Mouse (Mus musculus) limb, embryonic 14.5 days (tissue): ENCODE data around the gene Plekha3. TPM values are rescaled to one million over a fixed set of nuclear protein-coding genes. Genes with fewer than 3 reads are reported as not detected.

ENCODE experiments used
- ATAC-seq: fragments of 200-750 bp; cut with Nextera tagmentation; 2 replicates; pipeline ENCODE4 v1.8.0; 2017; ENCODE audit warnings: low read depth, moderate number of reproducible peaks, moderate TSS enrichment; ENCODE audit not compliant: low FRiP score
- DNase-seq: peaks from one replicate; pipeline ENCODE4 v3.0.0-alpha.2; 2015; ENCODE audit warnings: low spot score
- H3K27ac ChIP-seq: fragments of 300-500 bp; sonication (generic); replicated peaks from 2 replicates; pipeline ENCODE4 v1.5.1; 2014; ENCODE audit warnings: low read depth, mild to moderate bottlenecking, low read length, moderate library complexity, mixed read lengths
- H3K27me3 ChIP-seq: fragments of 300-500 bp; sonication (generic); 2 replicates; pipeline ENCODE4 v1.6.1; 2014; ENCODE audit warnings: low read length, mixed read lengths; ENCODE audit not compliant: control insufficient read depth, insufficient read depth
- H3K36me3 ChIP-seq: fragments of 300-500 bp; sonication (generic); 2 replicates; pipeline ENCODE4 v1.6.1; 2014; ENCODE audit warnings: mild to moderate bottlenecking, low read length, moderate library complexity, mixed read lengths; ENCODE audit not compliant: control insufficient read depth, insufficient read depth
- H3K4me1 ChIP-seq: fragments of 300-500 bp; sonication (generic); 2 replicates; pipeline ENCODE4 v1.6.1; 2014; ENCODE audit warnings: antibody characterized with exemption, low read length, mixed read lengths; ENCODE audit not compliant: control insufficient read depth, insufficient read depth
- H3K4me2 ChIP-seq: fragments of 300-500 bp; sonication (generic); replicated peaks from 2 replicates; pipeline ENCODE4 v1.6.1; 2014; ENCODE audit warnings: low read depth, mild to moderate bottlenecking, low read length, moderate library complexity; ENCODE audit not compliant: severe bottlenecking
- H3K4me3 ChIP-seq: fragments of 300-500 bp; sonication (generic); replicated peaks from 2 replicates; pipeline ENCODE4 v1.5.1; 2014; ENCODE audit warnings: low read length
- H3K9ac ChIP-seq: fragments of 300-500 bp; sonication (generic); 2 replicates; pipeline ENCODE4 v1.6.1; 2014; ENCODE audit warnings: mild to moderate bottlenecking, low read depth, low read length, moderate library complexity; ENCODE audit not compliant: severe bottlenecking
- H3K9me3 ChIP-seq: fragments of 300-500 bp; sonication (generic); 2 replicates; pipeline ENCODE4 v1.6.1; 2016; ENCODE audit warnings: low read length; ENCODE audit not compliant: control insufficient read depth
- POLR2A ChIP-seq: fragments of 200-500 bp; IDR thresholded peaks from 2 replicates; pipeline ENCODE4 v1.8.0; 2012; ENCODE audit warnings: inconsistent platforms, mild to moderate bottlenecking, moderate library complexity, borderline replicate concordance; ENCODE audit not compliant: insufficient read depth, insufficient read length; ENCODE audit errors: extremely low read depth
- WGBS: fragments of 180-500 bp; shearing (Covaris S2); extraction: QIAGEN DNeasy Blood & Tissue Kit; methylation state at CpG from one replicate; pipeline ENCODE4 v1.1.7; 2014; 5-methylcytosine and 5-hydroxymethylcytosine counted together
- polyA plus RNA-seq, 2 experiments: library from polyadenylated mRNA; depleted of rRNA in 1 of 2; stranded (reverse) in 1 of 2; unstranded in 1 of 2; fragments of >200 nt; fragmentation: Nextera tagmentation in 1 of 2; extraction: Ambion mirVana in 1 of 2; gene quantifications; 2 replicates each; pipeline versions ENCODE4 v1.2.1 to v1.2.3; 2012 to 2014

Gene Plekha3
- polyA plus RNA-seq, 2 experiments = 14.5 to 17.8 TPM

GRCm38 (mm10) chr2:76690436-76691204 lies 15.5 kb downstream of the Plekha3 start:
- Histone ChIP-seq H3K9ac (no peak overlapping the region), H3K9me3 (no peaks in the 10 kb centered on the region), H3K4me3 (no peak overlapping the region), H3K4me1 (no peaks in the 10 kb centered on the region), H3K4me2 (no peak overlapping the region), H3K36me3 (peaks cover 87% of the 10 kb centered on the region), H3K27me3 (no peaks in the 10 kb centered on the region), H3K27ac (no peak overlapping the region)
- WGBS = 85% methylated on average over 12 of the region's 12 CpGs
- TF ChIP-seq POLR2A = no peak
- DNase-seq (no peak), ATAC-seq (no peak)

- H3K36me3 ChIP-seq = peaks cover 75% of the 10 kb centered on the region
- H3K4me2 ChIP-seq = no peak overlapping the region
- no peaks in the 10 kb centered on the region for H3K9me3 ChIP-seq
- no peak overlapping the region for H3K4me3 ChIP-seq
- no peak overlapping the region for H3K9ac ChIP-seq
- no peaks in the 10 kb centered on the region for H3K4me1 ChIP-seq
- no peak for DNase-seq
- ATAC-seq = no peak
- TF ChIP-seq POLR2A = no peak
- H3K27ac ChIP-seq = no peak overlapping the region
- no peaks in the 10 kb centered on the region for H3K27me3 ChIP-seq
- 90% methylated on average over 5 of the region's 5 CpGs for WGBS
Observed at GRCm38 (mm10) chr2:76693765-76694164, 18.7 kb downstream of the Plekha3 start.

DNA sequence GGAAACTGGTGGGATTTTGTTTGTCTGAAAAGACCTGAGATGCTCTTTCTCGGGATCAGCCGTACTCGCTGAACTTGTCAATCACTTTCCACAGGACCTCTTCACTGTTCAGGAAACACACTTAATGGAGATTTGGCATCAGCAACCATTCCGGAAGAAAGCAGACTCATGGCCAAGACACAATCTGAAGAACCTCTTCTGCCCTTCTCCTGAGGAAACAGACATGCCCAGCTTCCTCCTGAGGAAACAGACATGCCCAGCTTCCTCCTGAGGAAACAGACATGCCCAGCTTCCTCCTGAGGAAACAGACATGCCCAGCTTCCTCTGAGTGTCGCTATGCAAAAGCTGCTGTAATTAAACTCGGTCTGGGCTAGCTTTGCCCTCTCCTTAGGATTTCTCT lies 20.2 kb downstream of the Plekha3 start:
- H3K27ac ChIP-seq = no peak overlapping the region
- DNase-seq = no peak
- H3K4me2 ChIP-seq = no peak overlapping the region
- no peaks in the 10 kb centered on the region for H3K4me1 ChIP-seq
- 92% methylated on average over 6 of the region's 6 CpGs for WGBS
- H3K9ac ChIP-seq = no peak overlapping the region
- no peak for TF ChIP-seq POLR2A
- H3K4me3 ChIP-seq = no peak overlapping the region
- no peak for ATAC-seq
- H3K36me3 ChIP-seq = peaks cover 70% of the 10 kb centered on the region
- H3K9me3 ChIP-seq = no peaks in the 10 kb centered on the region
- no peaks in the 10 kb centered on the region for H3K27me3 ChIP-seq

DNA sequence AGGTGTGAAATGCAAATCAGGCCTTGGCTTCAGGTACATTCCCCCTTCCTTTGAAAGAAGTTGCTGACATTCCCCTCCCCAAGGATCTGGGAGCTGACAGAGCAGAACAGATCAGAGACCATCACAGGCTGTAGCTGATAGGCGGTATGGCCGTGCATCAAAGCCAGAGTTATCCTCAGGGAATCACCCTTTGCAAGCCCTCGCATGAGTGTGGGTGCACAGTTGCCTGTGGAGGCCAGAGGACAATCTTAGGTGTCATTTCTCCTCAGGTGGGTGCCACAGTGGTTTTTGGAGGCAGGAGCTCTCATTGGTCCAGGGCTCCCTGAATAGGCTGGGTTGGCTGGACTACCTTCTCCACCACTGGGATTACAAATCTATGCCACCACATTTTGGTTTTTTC lies 27.1 kb downstream of the Plekha3 start:
- H3K4me3 ChIP-seq = no peak overlapping the region
- no peaks in the 10 kb centered on the region for H3K9me3 ChIP-seq
- H3K9ac ChIP-seq = no peak overlapping the region
- DNase-seq = no peak
- no peaks in the 10 kb centered on the region for H3K27me3 ChIP-seq
- ATAC-seq = no peak
- TF ChIP-seq POLR2A = no peak
- H3K4me1 ChIP-seq = no peaks in the 10 kb centered on the region
- no peak overlapping the region for H3K27ac ChIP-seq
- 74% methylated on average over 3 of the region's 3 CpGs for WGBS
- H3K4me2 ChIP-seq = no peak overlapping the region
- peaks cover 12% of the 10 kb centered on the region for H3K36me3 ChIP-seq

DNA sequence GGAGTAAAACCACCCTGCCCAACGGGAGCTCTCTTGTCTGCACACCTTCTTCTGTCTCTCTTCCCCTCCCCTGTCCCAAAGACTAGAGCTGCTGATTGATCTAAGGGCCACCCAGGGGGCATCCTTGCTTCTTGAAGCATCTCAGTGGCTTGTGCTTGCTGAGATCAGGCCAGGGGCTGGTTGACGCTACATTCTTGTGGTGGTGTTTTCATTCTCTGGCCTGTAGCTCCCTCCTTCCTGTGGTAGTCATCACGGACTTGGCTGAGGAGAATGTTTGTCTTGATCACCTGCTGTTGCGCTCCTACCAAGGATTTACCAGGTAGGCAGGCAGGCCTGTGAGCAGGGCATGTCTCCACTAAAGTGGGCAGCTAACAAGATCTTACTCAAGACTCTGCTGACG lies 27.7 kb downstream of the Plekha3 start:
- DNase-seq = no peak
- H3K4me2 ChIP-seq = no peak overlapping the region
- no peaks in the 10 kb centered on the region for H3K9me3 ChIP-seq
- no peak for ATAC-seq
- no peak overlapping the region for H3K9ac ChIP-seq
- H3K27ac ChIP-seq = no peak overlapping the region
- peaks cover 9% of the 10 kb centered on the region for H3K36me3 ChIP-seq
- TF ChIP-seq POLR2A = no peak
- no peaks in the 10 kb centered on the region for H3K27me3 ChIP-seq
- no peaks in the 10 kb centered on the region for H3K4me1 ChIP-seq
- 80% methylated on average over 5 of the region's 5 CpGs for WGBS
- no peak overlapping the region for H3K4me3 ChIP-seq

DNA sequence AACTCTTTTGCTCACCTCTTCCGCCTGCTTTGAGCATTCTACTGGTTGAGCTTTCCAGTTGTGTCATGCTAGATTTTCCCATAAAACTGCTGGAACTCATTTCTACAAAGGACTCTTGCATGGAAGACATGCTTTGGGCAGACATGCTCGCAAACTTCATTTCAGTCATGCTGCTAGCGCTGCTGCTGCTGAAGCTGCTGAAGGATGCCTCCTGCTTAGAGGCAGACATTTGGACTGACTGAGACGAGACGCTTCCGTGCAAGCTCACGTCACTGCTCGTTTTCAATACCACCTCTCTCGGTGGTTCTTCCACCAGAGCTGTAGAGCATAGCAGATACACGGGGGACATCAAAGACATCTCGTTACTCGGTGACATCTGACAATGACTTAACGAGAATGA lies 30.6 kb downstream of the Plekha3 start:
- no peak for TF ChIP-seq POLR2A
- no peak for ATAC-seq
- no peak for DNase-seq
- Histone ChIP-seq H3K4me3 (no peak overlapping the region), H3K9me3 (peaks cover 3% of the 10 kb centered on the region), H3K27me3 (no peaks in the 10 kb centered on the region), H3K4me1 (no peaks in the 10 kb centered on the region), H3K4me2 (no peak overlapping the region), H3K9ac (no peak overlapping the region), H3K27ac (no peak overlapping the region), H3K36me3 (peaks cover 13% of the 10 kb centered on the region; the same call in 1 of the 2 replicates)
- WGBS = 82% methylated on average over 13 of the region's 13 CpGs
